18 mouse cellular contexts compared by ENCODE assay signal in genomic region chr9:7979153-7979916, GRCm38 (mm10). TPM values are rescaled to one million over a fixed set of nuclear protein-coding genes. Genes with fewer than 3 reads are reported as not detected.
DNase-seq lines count a peak whose midpoint lies in the region; ATAC-seq and TF ChIP-seq lines count a peak whose summit lies in the region.
"Had no signal": no experiment of that assay in that cellular context is flagged by ENCODE, and none has a peak within 500 bp of the region (broad histone marks: within the 10 kb centered on the region; RNA-seq: fewer than 3 reads in every experiment).

No protein-coding gene starts in this region.

- POLR2A ChIA-PET in Patski (lab: Charles Lee): interaction anchor here (1.5 kb wide), 1 partner anchor 12 kb away, joined by 5 read pairs; no protein-coding TSS in a partner anchor

- peak overlapping the region; percentile 51 for H3K4me2 ChIP-seq in heart, embryonic 16.5 days (ENCODE audit: low read depth, low read length)
- H3K4me2 ChIP-seq in forebrain, embryonic 14.5 days (ENCODE audit: low read length): no peak overlapping the region
- H3K4me2 ChIP-seq: hindbrain, embryonic 13.5 days; limb, embryonic 13.5 days; liver, embryonic 15.5 days had no signal

- no peak for DNase-seq in kidney, adult 2 months
- no peak for DNase-seq in kidney, adult 9 months
- peak; percentile 35 for DNase-seq in Patski (ENCODE audit: low read depth, low spot score)
- peak; percentile 45 for DNase-seq in brain, adult 2 months (ENCODE audit: low read depth, low spot score)
- DNase-seq in forebrain, embryonic 14.5 days (ENCODE audit: low spot score): no peak
- no peak for DNase-seq in right cerebral cortex, postnatal 4 days
- DNase-seq: cerebellum, postnatal 25 days; layer of hippocampus, postnatal 36 days; lung, postnatal 10 days; right cerebral cortex, adult 18-20 months; spleen, adult 18-20 months; thymus, adult 2 months had no signal

- H3K9me3 ChIP-seq in heart, embryonic 16.5 days (replicated peaks; ENCODE audit: control insufficient read depth, low read length): no peaks in the 10 kb centered on the region
- no peaks in the 10 kb centered on the region for H3K9me3 ChIP-seq in forebrain, embryonic 14.5 days (replicated peaks; ENCODE audit: control insufficient read depth, low read length)
- H3K9me3 ChIP-seq: G1E; hindbrain, embryonic 13.5 days; limb, embryonic 13.5 days; liver, embryonic 15.5 days had no signal

- H3K27me3 ChIP-seq in kidney, adult 2 months (replicated peaks; ENCODE audit: control insufficient read depth, insufficient read depth, low read length): no peaks in the 10 kb centered on the region
- no peaks in the 10 kb centered on the region for H3K27me3 ChIP-seq in Patski
- no peaks in the 10 kb centered on the region for H3K27me3 ChIP-seq in heart, embryonic 16.5 days (ENCODE audit: control insufficient read depth, insufficient read depth, low read length)
- no peaks in the 10 kb centered on the region for H3K27me3 ChIP-seq in forebrain, embryonic 14.5 days (replicated peaks; ENCODE audit: control insufficient read depth, insufficient read depth, low read length)
- H3K27me3 ChIP-seq: hindbrain, embryonic 13.5 days; limb, embryonic 13.5 days; liver, embryonic 15.5 days had no signal

- 65% methylated on average over 11 of the region's 11 CpGs for WGBS in kidney, adult 2 months
- WGBS in heart, embryonic 16.5 days: 39% methylated on average over 11 of the region's 11 CpGs
- 89% methylated on average over 11 of the region's 11 CpGs for WGBS in forebrain, embryonic 14.5 days

- H3K9ac ChIP-seq in heart, embryonic 16.5 days (ENCODE audit: low read length): peak overlapping the region; percentile 3; the same call in 1 of the 2 replicates
- no peak overlapping the region for H3K9ac ChIP-seq in forebrain, embryonic 14.5 days (ENCODE audit: low read length)
- H3K9ac ChIP-seq: hindbrain, embryonic 13.5 days; limb, embryonic 13.5 days; liver, embryonic 15.5 days had no signal

- peaks cover 26% of the 10 kb centered on the region for H3K4me1 ChIP-seq in kidney, adult 2 months (ENCODE audit: control insufficient read depth, insufficient read depth, low read length)
- H3K4me1 ChIP-seq in heart, embryonic 16.5 days (ENCODE audit: control insufficient read depth, insufficient read depth, low read length): peaks cover 44% of the 10 kb centered on the region
- no peaks in the 10 kb centered on the region for H3K4me1 ChIP-seq in forebrain, embryonic 14.5 days (ENCODE audit: control insufficient read depth, insufficient read depth, low read length)
- H3K4me1 ChIP-seq: hindbrain, embryonic 13.5 days; liver, embryonic 15.5 days had no signal

- peak; percentile 70 for ATAC-seq in Patski
- peak; percentile 41; the same call in 1 of the 2 replicates for ATAC-seq in heart, embryonic 16.5 days (replicated peaks; ENCODE audit: extremely low read depth, insufficient read depth, low FRiP score)
- ATAC-seq in forebrain, embryonic 14.5 days: no peak
- ATAC-seq: midbrain, embryonic 16.5 days had no signal

- 0 out of 2 replicates have a peak overlapping the region, but pooled peaks have one; percentile 54 for H3K27ac ChIP-seq in kidney, adult 2 months (ENCODE audit: insufficient read depth, low read depth, low read length)
- H3K27ac ChIP-seq in heart, embryonic 16.5 days (ENCODE audit: low read length): peak overlapping the region; percentile 94
- no peak overlapping the region for H3K27ac ChIP-seq in forebrain, embryonic 14.5 days (ENCODE audit: low read depth, low read length)
- H3K27ac ChIP-seq: hindbrain, embryonic 13.5 days; limb, embryonic 13.5 days; liver, embryonic 15.5 days had no signal

- no peak for TF ChIP-seq POLR2A in kidney, adult 2 months (IDR thresholded peaks at IDR 0.05; ENCODE audit: low read depth, low read length)

- no peaks in the 10 kb centered on the region for H3K36me3 ChIP-seq in kidney, adult 2 months (ENCODE audit: control insufficient read depth, insufficient read depth, low read length)
- H3K36me3 ChIP-seq in heart, embryonic 16.5 days (ENCODE audit: control insufficient read depth, insufficient read depth): 0 out of 2 replicates have a peak, but pooled peaks cover 2% of the 10 kb centered on the region
- H3K36me3 ChIP-seq in forebrain, embryonic 14.5 days (ENCODE audit: control insufficient read depth, insufficient read depth, low read length): no peaks in the 10 kb centered on the region
- H3K36me3 ChIP-seq: G1E; hindbrain, embryonic 13.5 days; liver, embryonic 15.5 days had no signal

- in situ Hi-C loops in Patski (cut with MboI; ENCODE audit: low pct_unique_long_range_greater_than_20kb): no loop called here

- CTCF ChIA-PET in Patski (lab: Charles Lee): interaction anchor here (0.8 to 1.7 kb wide), 2 partner anchors 9 to 19 kb away, joined by 3 to 4 read pairs; no protein-coding TSS in a partner anchor

- H3K4me3 ChIP-seq in kidney, adult 2 months (ENCODE audit: insufficient read depth, low read depth, low read length): no peak overlapping the region
- no peak overlapping the region; the same call in 1 of the 2 replicates for H3K4me3 ChIP-seq in heart, embryonic 16.5 days (ENCODE audit: low read length)
- H3K4me3 ChIP-seq in forebrain, embryonic 14.5 days (ENCODE audit: low read depth, low read length): no peak overlapping the region
- H3K4me3 ChIP-seq: hindbrain, embryonic 13.5 days; limb, embryonic 13.5 days; liver, embryonic 15.5 days had no signal

- no peak for TF ChIP-seq CTCF in kidney, adult 2 months (conservative IDR thresholded peaks at IDR 0.05; ENCODE audit: insufficient read depth, insufficient read length, low read depth, low read length)
- TF ChIP-seq CTCF in Patski (IDR thresholded peaks at IDR 0.05): no peak

RNA-seq across cellular contexts. Expression of gene Yap1, which starts 25.1 kb away (rescaled TPM):
- 39.0 and 40.9 TPM in 2 replicates for polyA plus RNA-seq in kidney, adult 2 months (2012; rRNA removed)
- 80.0 TPM for polyA plus RNA-seq in Patski (2021)
- 21.6 and 21.8 TPM in 2 replicates for polyA plus RNA-seq in heart, embryonic 16.5 days (2015; fragmentation: Nextera tagmentation; extraction: Ambion mirVana)
- polyA plus RNA-seq in forebrain, embryonic 14.5 days (2014; fragmentation: Nextera tagmentation; extraction: Ambion mirVana): 7.6 and 8.7 TPM in 2 replicates

Comparison
In these comparisons a context has a peak if more than half of its experiments do, and no peak if none do; other contexts are left out.
1. DNase-seq: peak in Patski (single experiment) and brain, adult 2 months (single experiment); none in kidney, adult 2 months (single experiment), kidney, adult 9 months (single experiment), forebrain, embryonic 14.5 days (single experiment) and right cerebral cortex, postnatal 4 days (single experiment).